Mouse (Mus musculus) G1E (cell line): ENCODE data around the gene Asic2.

Source experiments
- CTCF ChIP-seq: IDR thresholded peaks from 2 replicates; pipeline ENCODE4 v1.5.1; 2012; ENCODE audit warnings: low read depth, low read length, inconsistent platforms, mixed read lengths
- GATA1 ChIP-seq: IDR thresholded peaks from 2 replicates; pipeline ENCODE4 v1.6.1; 2012; ENCODE audit warnings: borderline replicate concordance, low read length, inconsistent platforms, mixed read lengths
- GATA2 ChIP-seq: IDR thresholded peaks from 2 replicates; pipeline ENCODE4 v1.6.1; 2012; ENCODE audit warnings: low read depth, low read length, inconsistent platforms, borderline replicate concordance

DNA sequence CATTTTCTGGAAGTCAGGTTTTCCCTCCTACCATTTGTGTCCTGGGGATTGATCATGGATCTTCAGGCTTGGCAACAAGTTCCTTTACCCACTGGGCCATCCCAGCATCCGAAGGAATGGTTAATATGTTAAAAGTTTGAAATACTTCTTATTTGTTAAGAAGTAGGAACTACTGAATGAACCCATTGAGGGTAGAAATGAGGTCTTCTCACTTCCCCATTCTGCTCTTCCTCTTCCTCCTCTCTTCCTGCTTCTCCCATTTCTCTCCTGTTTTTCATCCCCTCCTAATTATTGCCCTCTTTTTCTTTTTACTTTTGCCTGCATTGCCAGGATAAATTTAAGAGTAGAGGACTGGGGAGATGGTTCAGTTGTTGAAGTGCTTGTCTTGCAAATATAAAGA, 696.8 kb downstream of the Asic2 start:
- TF ChIP-seq CTCF: no peak
- TF ChIP-seq GATA2: no peak
- TF ChIP-seq GATA1: no peak
